Mouse (Mus musculus) heart, embryonic 16.5 days (tissue): ENCODE results near the gene Slc7a5. TPM values are rescaled to one million over a fixed set of nuclear protein-coding genes. Genes with fewer than 3 reads are reported as not detected.

Source experiments
- ATAC-seq: fragments of 200-750 bp; cut with Nextera tagmentation; replicated peaks from 2 replicates; pipeline ENCODE4 v1.8.0; 2017; ENCODE audit warnings: moderate number of reproducible peaks; ENCODE audit not compliant: insufficient read depth, low FRiP score; ENCODE audit errors: extremely low read depth
- H3K27ac ChIP-seq: fragments of 300-500 bp; sonication (generic); 2 replicates; pipeline ENCODE4 v1.5.1; 2014; ENCODE audit warnings: mild to moderate bottlenecking, low read length, control low read depth, moderate library complexity
- H3K27me3 ChIP-seq: fragments of 300-500 bp; sonication (generic); 2 replicates; pipeline ENCODE4 v1.6.1; 2014; ENCODE audit warnings: low read length, mixed read lengths; ENCODE audit not compliant: control insufficient read depth, insufficient read depth
- H3K36me3 ChIP-seq: fragments of 300-500 bp; sonication (generic); 2 replicates; pipeline ENCODE4 v1.6.1; 2014; ENCODE audit not compliant: control insufficient read depth, insufficient read depth
- H3K4me1 ChIP-seq: fragments of 300-500 bp; sonication (generic); 2 replicates; pipeline ENCODE4 v1.6.1; 2014; ENCODE audit warnings: low read length, mixed read lengths; ENCODE audit not compliant: control insufficient read depth, insufficient read depth
- H3K4me2 ChIP-seq: fragments of 300-500 bp; sonication (generic); 2 replicates; pipeline ENCODE4 v1.6.1; 2014; ENCODE audit warnings: low read depth, mild to moderate bottlenecking, control low read depth, low read length
- H3K4me3 ChIP-seq: fragments of 300-500 bp; sonication (generic); 2 replicates; pipeline ENCODE4 v1.5.1; 2014; ENCODE audit warnings: mild to moderate bottlenecking, control low read depth, low read length
- H3K9ac ChIP-seq: fragments of 300-500 bp; sonication (generic); 2 replicates; pipeline ENCODE4 v1.6.1; 2014; ENCODE audit warnings: low read length, control low read depth
- H3K9me3 ChIP-seq: fragments of 300-500 bp; sonication (generic); replicated peaks from 2 replicates; pipeline ENCODE4 v1.6.1; 2016; ENCODE audit warnings: low read length; ENCODE audit not compliant: control insufficient read depth
- WGBS: fragments of 180-500 bp; shearing (Covaris S2); extraction: QIAGEN DNeasy Blood & Tissue Kit; methylation state at CpG from one replicate; pipeline ENCODE4 v1.1.7; 2014; 5-methylcytosine and 5-hydroxymethylcytosine counted together
- polyA plus RNA-seq: library from polyadenylated mRNA; unstranded; fragments of >200 nt; fragmentation: Nextera tagmentation; extraction: Ambion mirVana; gene quantifications from 2 replicates; pipeline ENCODE4 v1.2.1, GENCODE M21; 2015

Gene Slc7a5
- polyA plus RNA-seq, 1 experiment from 2014 or later: 14.4 TPM

DNA sequence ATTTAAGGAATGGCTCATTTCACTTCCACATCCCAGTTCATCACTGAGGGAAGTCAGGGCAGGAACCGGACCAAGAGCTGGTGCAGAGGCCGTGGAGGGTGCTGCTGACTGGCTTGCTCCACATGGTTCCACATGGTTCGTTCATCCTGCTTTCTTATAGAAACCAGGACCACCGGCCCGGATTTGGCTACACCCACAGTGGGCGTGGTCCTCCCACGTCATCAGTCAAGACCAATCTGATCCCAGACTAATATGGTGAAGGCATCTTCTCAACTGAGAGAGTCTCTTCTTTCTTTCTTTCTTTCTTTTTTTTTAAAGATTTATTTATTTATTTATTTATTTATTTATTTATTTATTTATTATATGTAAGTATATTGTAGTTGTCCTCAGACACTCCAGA lies 24.1 kb upstream of the Slc7a5 start:
- Histone ChIP-seq H3K4me1 (peaks cover 7% of the 10 kb centered on the region), H3K36me3 (no peaks in the 10 kb centered on the region), H3K9me3 (no peaks in the 10 kb centered on the region), H3K4me2 (no peak overlapping the region), H3K27me3 (no peaks in the 10 kb centered on the region), H3K9ac (no peak overlapping the region), H3K4me3 (no peak overlapping the region), H3K27ac (no peak overlapping the region)
- ATAC-seq: no peak
- WGBS: 79% methylated on average over 7 of the region's 7 CpGs

DNA sequence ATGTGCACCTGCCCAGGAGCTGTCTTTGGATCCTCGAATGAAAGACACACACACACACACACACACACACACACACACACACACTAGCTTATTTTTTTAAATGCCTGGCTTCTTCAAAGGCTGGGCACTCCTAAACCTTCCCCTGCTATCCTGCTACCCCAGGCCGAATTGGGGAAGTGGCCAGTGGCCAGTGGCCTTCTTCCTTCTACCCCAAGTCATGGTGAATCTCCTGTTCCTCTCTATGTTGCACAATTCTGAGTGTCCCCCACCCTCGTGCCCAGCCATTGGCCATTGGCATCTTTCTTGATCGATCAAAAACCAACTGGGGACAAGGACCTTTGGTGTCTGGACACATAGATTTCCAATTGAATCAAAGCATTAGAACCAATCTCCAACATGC lies 22.6 kb upstream of the Slc7a5 start:
- H3K4me2 ChIP-seq: no peak overlapping the region
- H3K27me3 ChIP-seq: no peaks in the 10 kb centered on the region
- H3K9me3 ChIP-seq: no peaks in the 10 kb centered on the region
- no peak for ATAC-seq
- H3K9ac ChIP-seq: no peak overlapping the region
- H3K4me1 ChIP-seq: peaks cover 3% of the 10 kb centered on the region
- no peak overlapping the region for H3K27ac ChIP-seq
- H3K36me3 ChIP-seq: no peaks in the 10 kb centered on the region
- 73% methylated on average over 4 of the region's 4 CpGs for WGBS
- no peak overlapping the region for H3K4me3 ChIP-seq

DNA sequence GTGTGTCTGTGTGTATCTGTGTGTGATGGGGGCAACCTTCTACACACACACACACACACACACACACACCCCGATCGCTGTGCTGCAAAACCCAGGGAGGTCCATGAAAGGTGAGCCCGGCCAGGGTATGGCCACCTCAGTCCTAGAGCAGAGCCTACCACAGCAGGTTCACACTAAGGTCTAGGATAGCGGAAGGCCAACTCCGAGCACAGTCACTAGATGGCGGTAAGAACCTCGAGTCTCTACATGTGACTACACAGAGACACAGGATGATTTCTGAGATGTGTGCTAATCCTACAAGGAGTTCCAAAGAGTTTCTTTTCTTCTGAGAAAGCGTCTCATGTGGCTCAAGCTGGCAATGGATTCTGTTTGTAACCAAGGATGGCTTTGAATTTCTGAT lies 19.8 kb upstream of the Slc7a5 start:
- ATAC-seq: no peak
- no peak overlapping the region for H3K4me2 ChIP-seq
- H3K27me3 ChIP-seq: no peaks in the 10 kb centered on the region
- H3K4me3 ChIP-seq: no peak overlapping the region
- 35% methylated on average over 8 of the region's 8 CpGs for WGBS
- H3K36me3 ChIP-seq: no peaks in the 10 kb centered on the region
- H3K9me3 ChIP-seq: no peaks in the 10 kb centered on the region
- H3K4me1 ChIP-seq: no peaks in the 10 kb centered on the region
- H3K9ac ChIP-seq: no peak overlapping the region
- no peak overlapping the region for H3K27ac ChIP-seq

DNA sequence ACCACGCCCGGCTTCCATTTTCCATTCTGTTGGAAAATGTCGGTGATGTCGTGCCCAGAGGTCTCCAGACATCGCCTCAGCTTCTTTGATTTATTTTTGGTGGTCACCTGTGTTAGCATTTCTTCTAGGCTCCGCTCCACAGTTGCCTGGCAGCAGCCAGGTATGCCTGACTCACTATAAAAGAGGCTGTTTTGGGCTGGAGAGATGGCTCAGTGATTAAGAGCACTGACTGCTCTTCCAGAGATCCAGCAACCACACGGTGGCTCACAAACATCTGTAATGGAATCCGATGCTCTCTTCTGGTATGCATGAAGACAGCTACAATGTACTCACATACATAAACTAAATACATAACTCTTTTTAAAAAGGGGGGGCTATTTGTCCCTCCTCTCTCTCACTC lies 18.8 kb upstream of the Slc7a5 start:
- H3K27ac ChIP-seq: no peak overlapping the region
- no peaks in the 10 kb centered on the region for H3K27me3 ChIP-seq
- 56% methylated on average over 8 of the region's 8 CpGs for WGBS
- no peaks in the 10 kb centered on the region for H3K9me3 ChIP-seq
- no peak overlapping the region for H3K4me2 ChIP-seq
- no peaks in the 10 kb centered on the region; the same call in 1 of the 2 replicates for H3K4me1 ChIP-seq
- no peak for ATAC-seq
- H3K4me3 ChIP-seq: no peak overlapping the region
- no peak overlapping the region for H3K9ac ChIP-seq
- H3K36me3 ChIP-seq: no peaks in the 10 kb centered on the region

DNA sequence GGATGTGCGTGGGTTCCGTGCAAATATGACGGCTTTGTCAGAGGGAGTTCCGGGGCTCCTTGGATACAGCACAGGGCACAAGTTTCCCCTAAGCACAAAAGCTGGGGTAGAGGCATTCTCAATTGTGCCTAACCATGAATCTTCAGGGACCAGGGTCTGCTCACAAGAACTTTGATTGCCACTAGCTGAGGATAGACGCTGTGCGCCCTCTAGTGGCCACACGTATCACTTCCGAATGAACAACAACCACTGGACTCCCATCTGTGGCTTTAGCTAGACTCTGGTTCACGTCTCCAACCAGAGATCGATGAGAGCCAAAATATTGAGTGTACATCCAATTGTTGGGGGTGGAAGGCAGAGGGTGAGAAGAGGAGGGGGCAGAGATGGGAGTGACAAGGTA lies 18.1 kb upstream of the Slc7a5 start:
- WGBS: 29% methylated on average over 10 of the region's 10 CpGs
- H3K27me3 ChIP-seq: no peaks in the 10 kb centered on the region
- no peak overlapping the region for H3K9ac ChIP-seq
- no peak overlapping the region for H3K4me2 ChIP-seq
- no peaks in the 10 kb centered on the region for H3K36me3 ChIP-seq
- H3K4me3 ChIP-seq: no peak overlapping the region
- H3K27ac ChIP-seq: no peak overlapping the region
- no peaks in the 10 kb centered on the region for H3K9me3 ChIP-seq
- H3K4me1 ChIP-seq: no peaks in the 10 kb centered on the region; the same call in 1 of the 2 replicates
- ATAC-seq: no peak

DNA sequence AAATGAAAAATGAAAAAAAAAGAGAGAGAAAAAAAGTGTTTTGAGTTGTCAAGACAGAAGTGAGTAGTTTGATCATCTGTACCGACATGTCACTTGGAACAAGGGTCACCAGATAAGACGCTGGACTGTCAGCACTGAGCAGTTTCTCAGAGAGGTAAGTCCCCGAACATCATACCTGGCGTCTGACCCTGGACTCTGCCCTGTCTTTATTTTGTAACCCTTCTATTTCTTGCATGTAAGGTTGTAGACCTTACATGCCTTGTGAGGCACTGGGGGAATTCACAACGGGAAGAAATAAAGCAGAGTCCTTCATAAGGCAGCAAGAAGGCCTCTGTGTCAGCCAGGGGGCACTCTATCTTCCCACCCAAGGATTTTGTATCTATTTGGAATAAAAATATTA lies 17.2 kb upstream of the Slc7a5 start:
- Histone ChIP-seq H3K27me3 (no peaks in the 10 kb centered on the region), H3K4me1 (no peaks in the 10 kb centered on the region; the same call in 1 of the 2 replicates), H3K36me3 (no peaks in the 10 kb centered on the region), H3K9me3 (no peaks in the 10 kb centered on the region), H3K27ac (no peak overlapping the region), H3K4me2 (no peak overlapping the region), H3K4me3 (no peak overlapping the region), H3K9ac (no peak overlapping the region)
- 73% methylated on average over 5 of the region's 5 CpGs for WGBS
- ATAC-seq: no peak

DNA sequence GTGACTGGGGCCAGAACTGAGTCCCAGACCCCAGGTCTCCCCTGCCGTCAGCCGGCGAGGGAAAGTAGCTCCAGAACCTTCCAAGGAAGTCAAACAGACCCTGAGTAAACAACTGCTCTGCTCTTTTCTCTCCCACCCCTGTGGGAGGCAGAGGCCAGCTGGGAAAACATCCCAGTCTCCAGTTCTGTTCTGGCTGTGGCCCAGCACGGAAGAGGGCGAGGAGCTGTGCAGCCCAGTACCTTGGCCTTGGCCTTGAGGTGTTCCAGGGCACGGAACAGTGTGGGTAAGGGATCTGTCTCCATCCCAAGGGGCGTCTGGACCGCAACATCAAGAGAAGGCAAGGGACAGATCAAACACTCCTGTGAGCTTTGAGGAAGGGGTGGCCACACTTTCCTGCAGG lies 14.6 kb upstream of the Slc7a5 start:
- Histone ChIP-seq H3K4me3 (no peak overlapping the region), H3K4me1 (no peaks in the 10 kb centered on the region; the same call in 1 of the 2 replicates), H3K27ac (peak overlapping the region; percentile 53), H3K9ac (no peak overlapping the region), H3K36me3 (no peaks in the 10 kb centered on the region), H3K4me2 (no peak overlapping the region), H3K9me3 (no peaks in the 10 kb centered on the region), H3K27me3 (no peaks in the 10 kb centered on the region)
- 49% methylated on average over 8 of the region's 8 CpGs for WGBS
- ATAC-seq: peak; percentile 46; the same call in 1 of the 2 replicates

DNA sequence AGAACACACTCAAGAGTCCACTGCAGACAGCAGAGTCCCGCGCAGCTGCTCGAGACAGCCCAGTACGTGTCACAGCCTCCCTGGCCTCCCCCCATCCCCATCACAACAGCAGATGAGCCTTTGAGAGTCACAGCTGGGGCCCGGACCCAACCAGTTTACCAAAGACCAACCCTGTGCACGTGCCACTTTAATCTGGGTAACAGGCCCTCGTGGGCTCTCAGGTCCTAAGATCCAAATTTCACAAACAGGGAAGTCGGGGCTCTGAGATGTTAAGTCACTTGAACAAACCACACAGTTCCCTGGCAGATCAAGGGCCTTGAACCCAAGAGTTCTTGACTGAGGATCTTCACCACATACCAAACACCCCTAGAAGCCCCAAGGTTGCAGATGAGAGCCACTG lies 14.1 kb upstream of the Slc7a5 start:
- no peak for ATAC-seq
- Histone ChIP-seq H3K4me3 (no peak overlapping the region), H3K4me1 (no peaks in the 10 kb centered on the region; the same call in 1 of the 2 replicates), H3K4me2 (no peak overlapping the region), H3K27ac (peak overlapping the region; percentile 53), H3K9ac (no peak overlapping the region), H3K9me3 (no peaks in the 10 kb centered on the region), H3K36me3 (no peaks in the 10 kb centered on the region), H3K27me3 (no peaks in the 10 kb centered on the region)
- 72% methylated on average over 8 of the region's 8 CpGs for WGBS

DNA sequence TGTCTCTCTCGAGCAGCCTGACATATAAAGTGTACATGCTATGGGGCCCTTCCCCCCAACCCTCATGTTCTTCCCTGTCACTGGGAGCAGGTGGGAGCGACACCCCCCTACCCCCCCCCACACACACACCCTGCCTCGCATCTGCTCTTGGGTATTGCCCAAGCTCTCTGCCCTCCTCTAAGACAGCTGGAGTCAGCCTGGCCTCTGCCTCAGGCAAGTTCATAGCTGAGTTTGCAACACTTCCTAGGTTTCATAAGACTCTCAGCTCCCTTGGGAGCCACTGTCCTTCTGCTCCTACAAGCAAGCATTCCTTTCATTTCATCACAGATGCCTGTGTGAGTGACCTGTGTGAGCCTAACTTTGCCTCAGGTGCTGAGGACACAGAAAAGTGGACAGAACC lies 12.2 kb upstream of the Slc7a5 start:
- 54% methylated on average over 3 of the region's 3 CpGs for WGBS
- H3K9me3 ChIP-seq: no peaks in the 10 kb centered on the region

DNA sequence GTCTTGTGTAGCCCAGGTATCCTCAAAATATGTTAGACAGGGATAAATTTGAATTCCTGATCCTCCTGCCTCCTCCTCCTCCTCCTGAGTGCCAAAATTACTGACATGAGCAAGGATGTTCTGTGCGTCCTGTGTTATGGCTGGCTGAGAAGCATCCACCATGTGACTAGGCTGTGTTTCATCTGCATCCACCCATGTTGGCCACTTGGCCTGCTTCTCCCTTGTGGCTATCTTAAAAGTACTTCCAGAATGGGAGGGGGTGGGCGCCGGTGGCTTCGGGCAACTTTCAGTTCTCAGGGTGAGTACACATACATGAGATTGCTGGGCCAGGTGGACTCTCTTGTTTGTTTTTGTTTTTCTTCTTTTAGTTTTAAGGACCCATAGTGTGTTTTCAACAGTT lies 11.7 kb upstream of the Slc7a5 start:
- H3K4me3 ChIP-seq: no peak overlapping the region
- no peak overlapping the region for H3K27ac ChIP-seq
- H3K4me2 ChIP-seq: no peak overlapping the region
- no peaks in the 10 kb centered on the region for H3K36me3 ChIP-seq
- H3K9ac ChIP-seq: no peak overlapping the region
- WGBS: 62% methylated on average over 4 of the region's 4 CpGs
- H3K27me3 ChIP-seq: no peaks in the 10 kb centered on the region
- no peaks in the 10 kb centered on the region for H3K9me3 ChIP-seq
- H3K4me1 ChIP-seq: no peaks in the 10 kb centered on the region; the same call in 1 of the 2 replicates
- ATAC-seq: no peak

More for the DNA sequence above, 12.2 kb upstream of the Slc7a5 start:
- H3K36me3 ChIP-seq: no peaks in the 10 kb centered on the region
- no peak overlapping the region for H3K9ac ChIP-seq
- H3K27me3 ChIP-seq: no peaks in the 10 kb centered on the region
- no peak overlapping the region for H3K4me3 ChIP-seq
- no peaks in the 10 kb centered on the region; the same call in 1 of the 2 replicates for H3K4me1 ChIP-seq
- H3K4me2 ChIP-seq: no peak overlapping the region
- ATAC-seq: no peak
- no peak overlapping the region for H3K27ac ChIP-seq
